Mouse (Mus musculus): ENCODE results near the gene Hoxc8. TPM values are rescaled to one million over a fixed set of nuclear protein-coding genes. Genes with fewer than 3 reads are reported as not detected.

The Hoxc8 gene
- total RNA-seq, 1 experiment from 2014 or later = 20.1 TPM

DNA sequence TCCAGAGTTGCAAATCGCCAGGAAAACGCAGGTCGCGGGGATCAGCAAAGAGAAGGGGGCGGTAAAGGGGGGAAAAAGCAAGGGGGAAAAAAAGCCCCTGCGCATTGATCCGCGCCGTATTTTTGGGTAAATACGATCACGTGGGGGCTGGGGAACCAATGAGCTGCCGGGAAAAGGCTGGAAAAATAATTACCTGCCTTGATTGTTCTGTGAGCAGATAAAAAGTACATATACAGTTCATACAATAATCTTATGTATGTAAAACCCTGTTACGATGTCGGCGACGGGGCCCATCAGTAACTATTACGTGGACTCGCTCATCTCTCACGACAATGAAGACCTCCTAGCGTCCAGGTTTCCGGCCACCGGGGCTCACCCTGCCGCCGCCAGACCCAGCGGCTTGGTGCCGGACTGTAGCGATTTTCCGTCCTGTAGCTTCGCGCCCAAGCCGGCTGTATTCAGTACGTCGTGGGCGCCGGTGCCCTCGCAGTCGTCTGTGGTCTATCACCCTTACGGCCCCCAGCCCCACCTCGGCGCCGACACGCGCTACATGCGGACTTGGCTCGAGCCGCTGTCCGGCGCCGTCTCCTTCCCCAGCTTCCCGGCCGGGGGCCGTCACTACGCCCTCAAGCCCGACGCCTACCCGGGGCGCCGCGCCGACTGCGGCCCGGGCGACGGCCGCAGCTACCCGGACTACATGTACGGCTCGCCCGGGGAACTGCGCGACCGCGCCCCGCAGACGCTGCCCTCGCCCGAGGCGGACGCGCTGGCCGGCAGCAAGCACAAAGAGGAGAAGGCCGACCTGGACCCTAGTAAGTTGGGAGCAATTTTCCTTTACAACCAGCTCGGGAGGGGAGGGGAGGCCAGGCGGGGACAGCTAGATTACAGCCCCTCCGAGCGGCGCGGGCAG is 8.8 kb upstream of the Hoxc8 start:
- peak; percentile 66 for DNase-seq

DNA sequence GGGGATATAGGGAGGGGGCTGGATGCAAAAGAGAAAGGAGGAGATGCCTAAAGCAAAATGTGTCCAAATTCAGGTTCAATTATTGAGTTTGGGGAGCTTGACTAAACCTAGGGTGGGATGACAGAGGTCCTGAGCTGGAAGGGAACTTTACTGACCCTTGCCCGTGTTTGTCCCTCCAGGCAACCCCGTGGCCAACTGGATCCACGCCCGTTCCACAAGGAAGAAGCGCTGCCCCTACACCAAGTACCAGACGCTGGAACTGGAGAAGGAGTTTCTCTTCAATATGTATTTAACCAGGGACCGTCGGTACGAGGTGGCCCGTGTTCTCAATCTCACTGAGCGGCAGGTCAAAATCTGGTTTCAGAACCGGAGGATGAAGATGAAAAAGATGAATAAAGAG is 6.7 kb upstream of the Hoxc8 start:
- no peak for DNase-seq

DNA sequence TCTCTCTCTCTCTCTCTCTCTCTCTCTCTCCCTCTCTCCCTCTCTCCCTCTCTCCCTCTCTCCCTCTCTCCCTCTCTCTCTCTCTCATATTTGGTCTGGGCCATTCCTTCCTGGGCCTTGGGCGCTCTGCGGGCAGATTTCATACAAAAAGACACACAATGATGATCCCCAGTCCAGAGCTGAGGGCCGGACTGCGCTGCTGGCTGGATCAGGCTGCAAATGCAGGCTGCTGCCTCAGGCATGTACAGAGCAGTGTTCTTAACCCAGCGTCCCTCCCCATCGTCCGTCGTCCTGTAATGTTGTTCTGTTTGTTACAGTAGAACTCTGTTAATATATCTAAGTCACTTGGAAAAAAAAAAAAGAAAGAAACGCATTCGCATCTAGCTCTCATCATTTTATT is 5.9 kb upstream of the Hoxc8 start:
- no peak for DNase-seq

DNA sequence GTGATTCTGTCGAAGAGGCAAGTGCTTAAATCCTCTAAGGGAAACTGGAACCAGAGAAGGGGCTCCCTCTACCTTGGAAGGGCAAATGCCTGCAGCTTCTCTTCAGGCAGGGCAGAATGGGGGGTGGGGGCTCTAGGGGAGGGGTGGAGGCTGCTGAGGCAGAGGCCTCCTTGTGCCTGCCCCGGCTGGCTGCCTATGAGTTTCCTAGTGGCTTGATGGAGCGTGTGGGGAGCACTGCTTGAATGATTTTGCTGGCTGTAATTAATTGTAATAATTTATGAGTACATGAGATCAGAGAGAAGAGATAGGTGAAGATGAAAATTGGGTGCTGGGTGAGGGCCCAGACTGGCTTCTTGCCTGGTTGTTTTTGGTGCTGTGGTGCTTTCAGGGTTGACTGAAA is 5.5 kb upstream of the Hoxc8 start:
- no peak for DNase-seq

DNA sequence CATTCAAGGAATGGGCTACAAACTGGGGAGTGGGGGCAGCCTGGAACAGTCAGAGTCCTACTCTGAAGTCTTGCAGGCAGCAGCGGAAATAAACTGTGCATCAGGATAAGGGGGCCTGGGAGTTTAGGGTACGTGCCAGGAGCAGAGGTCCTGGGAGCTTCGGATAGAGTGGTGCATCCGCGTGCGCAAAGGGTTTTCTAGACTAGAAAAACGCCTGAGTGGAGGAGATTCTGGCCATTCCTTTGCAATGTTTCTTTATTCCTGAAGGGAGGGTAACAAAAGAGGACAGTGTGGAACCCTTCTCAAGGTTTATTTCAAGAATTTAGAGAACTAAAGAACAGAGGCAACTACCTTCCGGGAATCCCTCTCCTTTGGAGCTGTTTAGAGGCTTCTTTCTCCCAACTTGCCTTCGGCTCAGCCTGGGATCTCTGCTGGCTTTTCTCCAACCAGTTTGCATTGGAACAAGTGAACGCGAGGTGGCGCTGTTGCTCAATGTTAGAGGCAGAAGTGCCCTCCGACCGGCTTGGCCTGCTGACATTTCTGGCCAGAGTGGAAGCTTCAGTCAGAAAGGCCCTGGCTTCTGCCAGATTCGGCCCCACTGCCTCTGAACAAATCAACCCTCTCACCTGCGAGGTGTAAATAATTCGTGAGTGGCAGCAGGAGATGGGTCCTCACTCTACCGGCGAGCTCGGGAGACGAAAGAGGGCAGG is 3.1 kb upstream of the Hoxc8 start:
- peak; percentile 96 for DNase-seq

DNA sequence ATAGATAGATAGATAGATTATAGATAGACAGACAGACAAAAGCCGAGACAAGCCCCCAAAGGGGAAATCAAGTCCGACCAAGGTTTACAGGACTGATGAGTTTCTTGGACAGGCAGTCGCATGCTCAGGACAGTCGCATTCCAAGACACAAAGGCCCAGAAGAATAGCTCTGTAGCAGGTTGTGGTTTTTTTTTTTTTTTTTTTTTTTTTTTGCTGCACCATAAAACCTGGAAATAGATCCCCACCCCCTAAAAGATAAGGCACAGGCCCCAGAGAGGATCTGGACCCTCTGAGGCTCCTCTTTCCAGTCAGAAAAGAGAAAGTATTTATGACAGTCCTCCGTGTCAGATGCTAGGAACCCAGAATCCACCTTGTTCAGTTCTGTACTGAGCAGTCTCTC is 2.3 kb upstream of the Hoxc8 start:
- no peak for DNase-seq

DNA sequence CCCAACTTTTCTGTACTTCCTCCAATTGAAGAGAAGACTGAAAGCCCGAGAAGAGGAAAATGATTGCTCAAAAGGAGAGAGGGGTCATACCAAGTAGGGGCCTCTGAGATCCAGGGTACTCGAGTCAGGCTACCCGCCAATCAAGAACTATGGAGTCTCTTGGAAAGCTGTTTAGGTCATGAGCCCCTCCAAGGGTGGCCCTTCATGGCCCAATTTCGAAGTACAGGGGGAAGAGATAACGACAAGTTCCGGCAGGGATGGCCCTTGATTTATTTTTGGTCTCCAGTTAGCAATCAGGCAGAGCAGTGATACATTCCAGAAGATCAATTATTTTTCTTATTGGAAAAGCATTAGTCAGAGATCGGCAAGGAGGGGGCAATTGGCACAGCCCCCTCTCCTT is 1.4 kb downstream of the Hoxc8 start:
- no peak for DNase-seq

DNA sequence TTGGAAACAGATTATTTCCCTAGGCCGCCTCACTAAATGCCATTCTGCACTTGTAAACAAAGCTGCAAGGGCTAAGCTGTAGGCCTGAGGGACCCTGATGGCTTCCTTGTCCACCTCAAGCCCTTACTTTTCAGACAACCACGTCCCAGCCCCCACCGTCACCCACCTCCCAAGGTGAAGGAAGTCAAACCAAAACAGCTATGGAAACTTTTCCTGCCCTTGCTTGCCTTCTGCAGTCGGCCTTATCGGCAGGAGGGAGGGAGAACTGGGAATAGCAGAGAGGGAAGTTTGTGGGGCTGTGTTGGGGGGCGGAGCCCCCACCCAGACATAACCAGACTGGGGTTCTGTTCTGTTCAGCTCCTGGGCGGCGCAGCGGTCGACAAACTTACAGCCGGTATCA is 1.8 kb downstream of the Hoxc8 start:
- peak; percentile 39 for DNase-seq

DNA sequence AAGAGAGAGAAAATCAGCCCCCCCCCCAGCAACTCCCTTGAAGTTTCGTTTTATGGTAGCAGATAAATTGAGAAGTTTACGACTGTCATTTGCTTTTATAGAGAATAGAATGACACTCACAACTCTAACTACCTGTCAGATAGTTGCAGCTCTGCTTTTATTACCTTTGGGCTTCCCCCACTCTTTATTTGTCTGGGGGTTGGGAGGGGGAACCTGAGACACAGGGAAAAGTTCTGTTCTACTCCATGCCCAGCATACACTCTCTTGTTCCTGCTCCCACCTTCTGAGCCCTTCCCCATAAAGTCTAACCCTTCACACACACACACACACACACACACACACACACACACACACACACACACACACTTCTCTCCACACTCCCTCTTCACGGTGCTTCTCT is 2.5 kb downstream of the Hoxc8 start:
- no peak for DNase-seq

DNA sequence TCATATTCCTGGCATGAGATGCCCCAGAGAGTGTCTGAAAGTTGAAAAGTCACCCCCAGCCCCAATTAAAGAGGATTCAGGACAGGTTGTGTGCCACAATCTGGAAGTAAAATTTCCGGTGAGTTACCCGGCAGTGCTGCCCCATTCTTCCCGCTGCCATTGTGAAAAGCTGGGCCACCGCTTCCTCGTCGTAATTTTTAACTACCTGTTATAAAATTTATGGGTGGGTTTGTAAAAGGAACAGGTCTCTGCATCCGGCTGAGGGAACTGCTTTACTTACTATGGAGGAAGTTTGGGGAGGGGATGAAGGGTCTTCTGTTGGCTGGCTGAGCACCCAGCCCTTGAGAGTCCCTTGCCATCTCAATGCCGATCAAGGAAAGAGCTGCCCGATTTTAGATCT is 6.1 kb downstream of the Hoxc8 start:
- DNase-seq = no peak

DNA sequence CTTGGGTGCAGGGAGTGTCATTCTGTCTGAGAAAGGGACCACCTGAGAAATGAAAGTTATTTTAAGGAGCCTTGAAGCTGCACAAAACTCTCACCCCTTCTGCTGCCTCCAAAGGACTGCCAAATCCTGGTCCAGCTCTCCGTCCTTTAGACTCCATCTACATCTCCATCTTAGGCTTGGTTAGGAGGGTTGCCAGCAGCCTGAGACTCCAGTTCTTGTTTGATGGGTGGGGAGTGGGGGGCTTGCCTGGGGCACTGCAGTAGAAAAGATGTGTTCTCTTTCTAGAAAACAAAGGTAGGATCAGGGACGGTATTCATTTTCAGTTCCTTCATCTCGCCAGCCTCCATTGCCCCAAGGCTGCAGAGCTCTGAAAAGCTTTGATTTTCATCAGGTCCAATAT is 7.0 kb downstream of the Hoxc8 start:
- no peak for DNase-seq

DNA sequence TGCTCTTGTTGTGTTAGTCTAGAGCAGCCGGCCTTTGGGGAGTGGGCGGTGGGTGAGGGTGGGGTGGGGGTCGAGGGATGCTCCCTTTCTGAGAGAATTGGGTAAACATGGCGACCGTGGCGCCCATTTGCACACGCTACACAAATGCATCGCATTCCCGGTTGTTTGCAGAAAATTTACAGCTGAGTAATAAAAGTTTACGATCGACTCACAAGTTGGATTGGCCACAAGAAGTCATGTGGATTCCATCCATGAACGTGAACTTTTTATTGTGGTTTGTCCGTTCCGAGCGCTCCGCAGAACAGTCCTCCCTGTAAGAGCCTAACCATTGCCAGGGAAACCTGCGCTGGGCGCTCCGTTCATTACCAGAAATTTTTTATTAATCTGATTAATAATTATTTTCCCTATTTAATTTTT is 7.5 kb downstream of the Hoxc8 start, which contains the start of gene Hoxc6:
TSS of gene Hoxc6 (plus strand) at position 319 of the 417 bp plus-strand sequence.
- peak; percentile 58 for DNase-seq

DNA sequence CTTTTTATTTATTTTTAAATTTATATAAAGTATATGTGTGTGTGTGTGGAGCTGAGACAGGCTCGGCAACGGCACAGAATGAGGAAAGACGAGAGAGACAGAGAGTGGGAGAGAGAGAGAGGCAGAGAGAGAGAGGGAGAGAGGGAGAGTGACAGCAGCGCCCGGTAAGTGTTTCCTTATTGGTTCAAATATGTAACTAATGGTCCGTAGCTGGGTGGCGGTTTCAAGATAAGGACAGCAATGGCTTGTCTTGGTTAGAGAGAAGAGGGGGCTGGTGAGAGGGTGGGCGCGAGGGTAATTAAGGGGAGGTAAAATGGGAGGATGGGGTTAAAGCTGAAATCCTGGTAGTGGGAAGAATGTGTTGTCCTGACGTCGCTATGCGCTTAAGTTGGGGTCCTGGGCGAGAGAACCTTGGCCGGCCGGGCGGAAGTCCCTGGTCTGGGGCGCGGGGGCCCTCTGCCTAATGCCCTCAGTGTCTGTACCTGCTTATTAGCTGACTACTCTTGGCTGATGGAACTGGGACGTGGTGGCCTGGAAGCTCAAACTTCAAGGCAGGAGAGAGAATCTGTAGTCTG is 8.3 kb downstream of the Hoxc8 start:
- DNase-seq = peak; percentile 51

DNA sequence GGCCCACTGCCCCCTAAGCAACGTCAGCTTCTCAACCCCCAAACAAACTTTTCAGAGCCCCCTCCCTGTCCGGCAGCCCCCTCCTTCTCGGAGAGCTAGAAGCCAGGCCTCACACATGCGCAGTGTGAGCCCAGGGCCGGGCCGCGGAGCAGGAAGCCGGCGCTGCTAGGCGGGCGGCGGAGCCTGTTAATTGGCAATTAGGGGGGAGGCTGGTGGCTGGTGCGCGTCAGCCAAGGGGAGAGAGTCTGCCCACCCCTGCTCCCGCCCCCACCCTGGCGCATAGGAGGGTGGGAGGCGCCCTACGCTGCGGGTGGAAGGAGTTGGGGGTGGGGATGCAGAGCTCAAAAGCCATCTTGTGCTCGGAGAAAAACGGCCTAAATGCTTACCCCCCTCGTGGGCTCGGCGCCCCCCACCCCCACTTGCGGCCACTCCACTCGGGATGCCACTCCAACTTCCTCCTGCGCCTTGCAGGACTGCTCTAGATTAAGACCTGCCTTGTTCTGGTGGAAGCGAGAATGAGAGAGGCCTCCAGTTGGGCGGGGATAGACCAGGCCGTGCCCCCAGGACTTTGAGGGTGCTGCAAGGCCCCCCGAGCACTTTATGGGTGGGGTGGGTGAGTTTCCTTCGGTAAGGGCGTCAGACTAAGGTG is 8.9 kb downstream of the Hoxc8 start:
- peak; percentile 93 for DNase-seq

DNA sequence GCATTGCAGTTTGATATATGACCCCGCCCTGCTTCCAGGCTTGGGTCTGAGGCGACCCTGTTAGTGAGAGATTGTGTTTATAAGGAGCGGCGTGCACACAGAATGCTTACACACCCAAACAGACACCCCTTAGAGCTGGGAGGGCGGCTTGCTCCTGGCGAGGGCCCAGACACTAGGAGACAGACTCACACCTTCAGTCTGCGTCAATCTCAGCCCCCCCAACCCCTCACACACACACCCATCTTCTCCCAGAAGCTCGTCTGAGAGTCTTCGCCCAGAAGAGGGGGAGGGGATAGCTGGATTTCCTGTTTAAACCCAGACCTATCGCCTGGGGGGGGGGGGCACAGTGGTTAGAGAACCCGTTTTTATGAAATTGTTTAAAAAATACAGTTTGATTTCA is 9.5 kb downstream of the Hoxc8 start:
- peak; percentile 64 for DNase-seq

DNA sequence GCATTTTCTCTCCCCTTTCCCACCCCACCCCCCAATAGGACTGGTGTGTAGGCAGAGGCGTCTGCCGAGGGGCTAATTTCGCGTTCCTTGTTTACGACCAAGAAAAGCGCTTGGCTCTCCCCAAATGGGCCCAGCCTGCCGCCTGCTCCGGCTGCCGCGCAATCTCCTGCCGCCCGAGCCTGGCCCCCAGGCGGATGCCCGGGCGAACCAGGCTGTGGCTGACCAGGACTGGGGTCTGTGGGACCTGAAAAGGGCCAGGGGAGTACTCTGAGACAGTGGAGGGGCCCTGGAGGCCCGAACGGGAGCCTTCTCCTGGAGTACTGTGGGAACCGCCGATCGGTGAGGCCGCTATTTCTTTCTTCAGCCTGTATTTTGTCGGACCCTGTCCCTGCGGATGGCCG is 10.1 kb downstream of the Hoxc8 start:
- DNase-seq = peak; percentile 63

DNA sequence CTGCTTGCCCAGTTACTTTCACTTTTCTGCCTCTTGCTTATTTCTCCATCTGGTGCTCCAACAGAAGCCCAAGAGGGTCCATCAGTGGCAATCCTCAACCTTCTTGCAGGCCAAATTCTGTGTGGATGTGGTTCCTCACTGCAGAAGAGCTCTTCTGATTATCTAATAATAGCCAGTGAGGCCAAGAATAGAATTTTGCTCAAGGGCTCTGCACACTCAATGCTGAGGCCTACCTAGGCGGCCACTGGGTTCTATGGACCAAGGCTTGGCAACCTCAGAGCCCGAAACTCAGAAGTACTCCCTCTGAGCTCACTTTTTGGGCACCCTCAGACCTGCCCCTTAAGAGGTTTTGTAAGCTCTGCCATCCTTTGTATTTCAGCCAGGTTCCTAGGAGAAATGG is 11.0 kb downstream of the Hoxc8 start:
- no peak for DNase-seq

DNA sequence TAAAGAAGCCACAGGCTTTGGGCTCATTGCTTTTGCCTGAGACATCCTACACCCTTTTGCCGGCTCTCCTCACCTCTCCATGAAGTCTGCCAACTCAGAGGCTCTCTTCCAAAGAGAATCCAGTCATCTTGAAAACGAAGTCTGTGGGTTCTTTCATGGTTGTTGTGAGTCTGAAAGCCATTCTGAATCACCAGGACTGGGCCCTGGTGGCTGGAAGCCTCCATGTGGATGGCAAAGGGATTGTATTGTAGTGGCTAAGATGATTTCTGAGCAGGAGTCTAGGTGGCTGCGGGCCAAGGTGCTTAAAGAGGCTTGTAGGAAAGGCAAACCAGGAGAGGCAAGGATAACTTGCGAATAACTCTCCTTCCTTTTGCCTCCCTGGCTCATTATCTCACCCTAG is 11.7 kb downstream of the Hoxc8 start:
- peak; percentile 69 for DNase-seq

DNA sequence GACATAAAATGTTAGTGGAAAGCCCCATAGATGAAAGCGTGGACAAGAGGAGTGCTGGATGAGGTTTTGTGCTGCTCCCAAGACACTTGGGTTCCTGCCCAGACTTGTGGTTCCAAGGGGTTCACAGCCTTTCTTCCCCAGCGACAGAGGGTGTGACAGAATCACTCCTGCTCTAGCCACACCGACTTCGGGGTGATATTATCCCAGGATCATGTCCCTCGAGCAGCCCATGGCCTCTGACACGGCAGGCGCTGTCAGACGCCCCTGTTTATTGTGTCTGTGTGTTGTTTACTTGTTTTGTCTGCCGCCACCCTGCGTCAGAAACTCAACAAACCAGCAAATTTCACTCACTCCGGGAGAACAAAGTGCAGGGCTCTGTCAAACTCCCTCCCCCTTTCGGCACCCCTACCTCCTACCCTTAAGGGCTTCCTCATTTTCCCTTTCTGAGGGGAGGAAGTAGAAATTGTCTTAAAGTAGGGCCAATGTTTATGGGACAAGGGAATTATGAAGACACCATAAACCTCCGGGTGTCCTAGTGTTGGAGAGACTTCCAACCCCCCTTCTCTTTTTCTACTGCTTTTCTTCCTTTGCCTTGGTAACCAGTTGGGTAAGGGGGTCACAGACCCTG is 12.5 kb downstream of the Hoxc8 start:
- no peak for DNase-seq

DNA sequence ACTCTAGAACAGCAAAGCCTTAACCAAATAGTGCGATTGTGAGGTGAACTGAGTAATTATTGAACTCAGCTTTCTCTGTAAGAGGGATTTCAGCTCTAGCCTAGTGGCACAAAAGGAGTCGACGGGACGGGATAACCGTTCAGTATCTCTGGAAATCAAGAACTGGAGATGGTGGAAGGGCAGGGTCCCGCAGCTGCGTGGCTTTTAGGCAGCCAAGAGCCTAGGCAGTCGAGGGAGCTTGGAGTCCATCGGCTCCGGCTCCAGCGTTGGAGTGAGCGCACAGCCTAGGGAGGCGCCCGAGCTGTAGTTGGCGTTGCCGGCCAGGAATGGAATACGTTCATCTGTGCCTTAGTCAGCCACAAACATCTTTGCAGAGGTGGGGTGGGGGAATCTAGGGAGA is 14.9 kb downstream of the Hoxc8 start:
- DNase-seq = peak; percentile 75

DNA sequence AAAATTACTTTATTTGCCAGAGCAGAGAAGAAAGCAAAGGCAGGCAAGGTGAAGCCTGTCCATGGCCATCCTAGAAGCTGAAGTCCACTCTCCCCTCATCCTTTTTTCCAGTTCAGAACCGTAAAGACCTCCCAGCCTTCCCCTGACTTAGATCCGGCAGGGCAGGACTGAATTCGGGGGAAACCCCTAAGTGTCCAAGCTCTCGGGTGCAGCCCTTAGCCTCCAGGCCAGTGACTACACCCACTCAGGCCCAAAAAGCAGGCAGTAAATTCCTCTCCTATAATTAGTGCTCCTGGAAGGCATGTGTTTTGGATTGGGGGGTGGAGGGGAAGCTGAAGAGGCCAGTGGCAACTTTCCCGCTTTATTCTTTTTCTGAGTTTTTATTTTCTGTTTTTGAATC is 15.4 kb downstream of the Hoxc8 start:
- DNase-seq = peak; percentile 45

DNA sequence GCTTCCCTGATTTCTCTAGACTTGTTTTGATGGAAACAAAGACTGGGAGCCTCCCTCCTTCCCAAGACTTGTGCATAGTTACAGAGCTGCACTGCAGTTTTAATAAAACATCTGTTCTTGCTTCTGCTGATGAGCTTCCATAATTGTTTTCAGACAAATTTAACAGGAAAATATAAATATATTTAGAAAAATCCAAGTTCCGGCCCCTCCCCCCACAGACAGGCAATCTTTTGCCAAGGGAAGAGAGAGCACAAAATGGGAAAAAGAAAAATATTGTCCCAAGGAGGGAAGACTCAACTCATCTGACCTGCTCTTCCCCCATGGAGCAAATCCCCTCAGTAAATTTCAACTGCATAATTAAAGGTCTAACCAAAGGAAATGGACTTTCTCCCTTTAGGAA is 15.9 kb downstream of the Hoxc8 start:
- no peak for DNase-seq
